In genomic region chr17:30498376-30498719, GRCm38 (mm10) we compare ENCODE assay signal across 7 mouse cellular contexts.
A peak's percentile ranks its signal among the peaks of the same experiment; 100 is the strongest.
DNase-seq lines count a peak whose midpoint lies in the region; ATAC-seq lines count a peak whose summit lies in the region.

No protein-coding gene starts in this region.

- H3K36me3 ChIP-seq in neural tube, embryonic 11.5 days (ENCODE audit: control insufficient read depth, insufficient read depth, low read length): no peaks in the 10 kb centered on the region
- H3K36me3 ChIP-seq in heart, embryonic 10.5 days: 0 out of 2 replicates have a peak, but pooled peaks cover 5% of the 10 kb centered on the region

- no peak overlapping the region for H3K4me3 ChIP-seq in neural tube, embryonic 11.5 days (ENCODE audit: low read depth, low read length)
- no peak overlapping the region for H3K4me3 ChIP-seq in heart, embryonic 10.5 days

- no peaks in the 10 kb centered on the region for H3K9me3 ChIP-seq in neural tube, embryonic 11.5 days (ENCODE audit: control insufficient read depth, low read length)
- H3K9me3 ChIP-seq in heart, embryonic 10.5 days: no peaks in the 10 kb centered on the region

- no peaks in the 10 kb centered on the region for H3K27me3 ChIP-seq in neural tube, embryonic 11.5 days (ENCODE audit: control insufficient read depth, insufficient read depth, low read length)
- H3K27me3 ChIP-seq in heart, embryonic 10.5 days (ENCODE audit: insufficient read depth, poor library complexity, severe bottlenecking): no peaks in the 10 kb centered on the region

- peaks cover 11% of the 10 kb centered on the region for H3K4me1 ChIP-seq in neural tube, embryonic 11.5 days (ENCODE audit: control insufficient read depth, insufficient read depth, low read length)
- peaks cover 9% of the 10 kb centered on the region; the same call in 1 of the 2 replicates for H3K4me1 ChIP-seq in heart, embryonic 10.5 days

- peak; percentile 52 for DNase-seq in neural tube, embryonic 11.5 days (ENCODE audit: low spot score)
- DNase-seq in neural tube, embryonic 10.5 days (ENCODE audit: extremely low spot score, low spot score): no peak
- peak; percentile 47 for DNase-seq in cerebellum, adult 8-10 months
- peak; percentile 71 for DNase-seq in heart, embryonic 10.5 days (ENCODE audit: low spot score)
- DNase-seq in kidney, postnatal 36 days: peak; percentile 74 to 86
- peak; percentile 17 for DNase-seq in retina, postnatal 7 days (ENCODE audit: low read depth, low spot score)
- no peak for DNase-seq in Muller cell, postnatal 12 days (ENCODE audit: inconsistent ontology term)

- no peak overlapping the region for H3K4me2 ChIP-seq in neural tube, embryonic 11.5 days (ENCODE audit: low read depth)

- H3K27ac ChIP-seq in neural tube, embryonic 11.5 days (ENCODE audit: low read depth, low read length): no peak overlapping the region
- H3K27ac ChIP-seq in heart, embryonic 10.5 days: no peak overlapping the region

- no peak for ATAC-seq in neural tube, embryonic 11.5 days (ENCODE audit: insufficient read depth, low FRiP score, low TSS enrichment)

- 55% methylated on average over 6 of the region's 6 CpGs for WGBS in neural tube, embryonic 11.5 days
- WGBS in heart, embryonic 10.5 days: 53% methylated on average over 6 of the region's 6 CpGs

- no peak overlapping the region for H3K9ac ChIP-seq in neural tube, embryonic 11.5 days (ENCODE audit: low read length)

Comparison
In these comparisons a context has a peak if more than half of its experiments do, and no peak if none do; other contexts are left out.
1. DNase-seq: peak in neural tube, embryonic 11.5 days (single experiment), cerebellum, adult 8-10 months (single experiment), heart, embryonic 10.5 days (single experiment), kidney, postnatal 36 days (2 of 2) and retina, postnatal 7 days (single experiment); none in neural tube, embryonic 10.5 days (single experiment) and Muller cell, postnatal 12 days (single experiment).